Mouse (Mus musculus) NIH3T3 (cell line): Measurements from ENCODE around the gene Olfr123.

Experiments
- DNase-seq: peaks from one replicate; pipeline ENCODE4 v3.0.0-alpha.2; 2012; ENCODE audit warnings: low read depth

Olfr123 gene

DNA sequence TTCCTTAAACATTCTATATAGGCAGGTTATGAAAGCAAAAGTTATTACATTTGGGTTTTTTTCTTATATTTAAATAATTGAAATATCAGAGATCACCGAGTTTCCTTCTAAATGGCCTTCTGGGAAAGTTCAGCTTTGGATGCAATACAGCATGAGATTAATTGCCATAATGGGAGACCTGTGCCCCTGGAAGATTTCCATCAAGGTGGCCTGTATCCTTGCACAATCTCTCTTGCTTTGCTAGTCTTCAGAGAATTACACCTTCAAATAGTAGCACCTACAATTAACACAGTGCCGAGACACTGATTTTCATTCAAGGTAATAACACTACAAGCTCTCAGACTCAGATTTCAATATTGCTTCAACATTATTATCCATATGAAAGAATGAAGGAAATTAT lies at the start of gene Olfr123:
Gene Olfr123, plus strand, starts transcription at position 301 of the 400 bp plus-strand sequence.
- DNase-seq, result no peak

- no peak for DNase-seq
These were observed 25.0 kb upstream of the Olfr123 start, which contains the start of gene Olfr122 for GRCm38 (mm10) chr17:37768307-37768706. Olfr122 (plus strand) TSS chr17:37768607.

- no peak for DNase-seq
These were observed 6.3 kb downstream of the Olfr123 start, which contains the start of gene Olfr124 for GRCm38 (mm10) chr17:37799588-37799987. Olfr124 (plus strand) TSS chr17:37799888.

DNA sequence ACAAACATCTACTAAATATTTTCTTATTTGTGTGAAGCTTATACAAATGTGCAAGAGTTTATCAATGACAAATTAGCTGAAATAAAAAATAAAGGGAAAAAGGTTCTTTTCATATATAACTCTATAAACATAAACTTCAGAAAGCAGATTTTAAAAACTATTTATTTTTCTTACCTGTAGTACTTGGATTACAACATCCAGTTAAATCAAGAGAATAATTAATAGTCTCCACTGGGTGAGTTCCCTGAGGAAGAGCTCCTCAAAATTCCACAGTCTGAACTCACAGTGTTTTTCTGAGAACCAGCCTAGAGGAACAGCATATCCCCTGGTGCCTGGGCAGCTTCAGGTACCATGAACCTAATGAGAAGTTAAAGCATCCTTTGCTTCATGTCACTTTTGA lies 39.3 kb downstream of the Olfr123 start, which contains the start of gene Olfr125:
Gene Olfr125, plus strand, starts transcription at position 301 of the 400 bp plus-strand sequence.
- no peak for DNase-seq

- DNase-seq, result no peak
These were observed 53.9 kb downstream of the Olfr123 start, which contains the start of gene Olfr126 for GRCm38 (mm10) chr17:37847183-37847582. Olfr126 (plus strand) TSS chr17:37847483.
